Mouse (Mus musculus): ENCODE results near the gene Cd55. TPM values are rescaled to one million over a fixed set of nuclear protein-coding genes. Genes with fewer than 3 reads are reported as not detected.
A peak's percentile ranks its signal among the peaks of the same experiment; 100 is the strongest.
"Not testable (repeated sequence)": the region's sequence is repeated elsewhere in the genome, so short reads cannot be mapped to it uniquely, and the experiment has no call there.

Cd55 gene
- total RNA-seq, 2 experiments from 2014 or later: 25.6 to 38.3 TPM

DNA sequence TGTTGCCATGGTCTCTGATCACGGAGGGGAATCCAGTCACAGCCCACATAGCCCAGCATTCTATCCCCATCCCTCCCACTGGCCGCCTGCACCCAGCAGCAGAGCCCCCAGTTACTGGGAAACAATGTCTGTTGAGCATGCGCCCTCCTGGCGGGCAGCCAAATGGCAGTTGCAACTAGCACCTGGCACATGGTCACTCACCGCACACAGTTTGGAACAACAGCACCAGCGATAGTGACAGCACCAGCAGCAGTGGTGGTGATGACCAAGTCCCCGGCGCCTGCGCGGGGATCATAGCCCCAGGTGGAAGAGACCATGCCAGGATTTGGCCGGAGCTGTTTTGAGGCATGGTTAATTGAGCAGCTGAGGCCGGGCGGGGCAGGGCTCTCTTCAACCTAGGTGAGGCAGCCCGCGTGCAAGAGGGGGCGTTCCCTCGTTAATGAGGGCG lies 39.9 kb downstream of the Cd55 start, which contains the start of gene Cd55b:
Cd55b (minus strand) TSS at position 346 of the 448 bp plus-strand sequence.
- DNase-seq: peak; percentile 14

DNA sequence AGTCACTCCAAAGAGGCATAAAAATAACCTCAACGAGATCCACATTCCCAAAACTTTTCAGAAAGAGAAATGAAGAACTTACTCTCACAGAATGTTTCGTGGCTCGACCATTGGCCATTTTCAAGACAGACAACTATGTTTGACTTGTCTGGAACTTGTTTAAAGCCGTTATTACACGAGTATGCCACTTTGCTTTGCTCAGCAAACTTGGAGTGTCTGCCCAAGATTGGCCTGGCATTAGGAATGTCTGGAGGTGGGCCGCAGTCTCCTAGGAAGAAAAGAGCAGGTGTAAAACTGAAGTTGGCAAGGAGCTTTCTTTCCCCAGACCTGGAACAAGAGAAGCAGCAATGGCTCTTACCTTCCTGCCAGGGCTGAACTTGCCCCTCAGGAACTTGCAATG lies 40.5 kb downstream of the Cd55 start:
- not testable (repeated sequence) for DNase-seq

DNA sequence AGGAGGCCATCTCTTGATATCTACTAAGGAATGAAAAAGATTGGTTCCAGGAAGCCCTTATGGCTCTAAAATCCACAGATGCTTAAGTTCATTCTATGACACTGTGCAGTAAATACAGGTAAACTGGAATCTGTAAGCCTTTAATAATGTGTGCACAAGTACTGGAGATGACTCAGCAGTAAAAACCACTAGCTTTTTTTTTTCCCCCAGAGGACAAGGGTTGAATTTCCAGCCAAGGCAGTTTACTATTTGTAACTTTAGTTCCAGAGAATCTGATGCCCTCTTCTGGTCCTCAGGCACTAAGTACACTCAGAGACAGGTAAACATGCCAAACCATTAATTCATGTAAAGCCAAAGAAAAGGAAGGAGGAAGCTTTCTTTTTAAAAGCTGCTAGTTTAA lies 65.4 kb downstream of the Cd55 start:
- DNase-seq: not testable (repeated sequence)

Other genes starting within 250 kb of the Cd55 start
- gene Cd55b, start 39.7 kb downstream of the Cd55 start, total RNA-seq (2021): under 1 TPM in 1 of 2 experiments, not detected in 1; 0.45 TPM
- gene Zp3r, start 166.9 kb upstream of the Cd55 start, total RNA-seq (2021): not detected
- under 1 TPM in 1 of 2 experiments, not detected in 1; 0.11 TPM for gene C4bp, start 198.9 kb upstream of the Cd55 start, total RNA-seq (2021)

Measured in gastrocnemius, postnatal 10 days (tissue).